Mouse (Mus musculus) heart, postnatal 0 days (tissue): ENCODE measurements around the gene Gstm7.

Source experiments
- CTCF ChIP-seq: IDR thresholded peaks from 2 replicates; pipeline ENCODE4 v1.5.1; 2016; ENCODE audit warnings: antibody characterized with exemption, control low read depth, low read depth
- EP300 ChIP-seq: IDR thresholded peaks from 2 replicates; pipeline ENCODE4 v1.6.1; 2016; ENCODE audit warnings: antibody characterized with exemption, low read depth

- TF ChIP-seq EP300 (no peak), CTCF (no peak)
These were observed 2.9 kb downstream of the Gstm7 start for GRCm38 (mm10) chr3:107928691-107929090.
